Mouse (Mus musculus) liver, postnatal 0 days (tissue): ENCODE measurements around the gene Hist2h2ac. TPM values are rescaled to one million over a fixed set of nuclear protein-coding genes. Genes with fewer than 3 reads are reported as not detected.
"Not testable (repeated sequence)": the region's sequence is repeated elsewhere in the genome, so short reads cannot be mapped to it uniquely, and the experiment has no call there.

ENCODE experiments used
- ATAC-seq: fragments of 200-750 bp; cut with Nextera tagmentation; 2 replicates; pipeline ENCODE4 v1.8.0; 2017; ENCODE audit warnings: mild to moderate bottlenecking, moderate library complexity
- DNase-seq: peaks from one replicate; pipeline ENCODE4 v3.0.0-alpha.2; 2016
- H3K27ac ChIP-seq: fragments of 300-500 bp; sonication (generic); 2 replicates; pipeline ENCODE4 v1.5.1; 2014; ENCODE audit warnings: antibody characterized with exemption, moderate library complexity, mild to moderate bottlenecking, low read depth
- H3K27me3 ChIP-seq: fragments of 300-500 bp; sonication (generic); 2 replicates; pipeline ENCODE4 v1.6.1; 2014; ENCODE audit warnings: low read length, control low read depth, mixed read lengths; ENCODE audit not compliant: insufficient read depth
- H3K36me3 ChIP-seq: fragments of 300-500 bp; sonication (generic); replicated peaks from 2 replicates; pipeline ENCODE4 v1.6.1; 2014; ENCODE audit warnings: mild to moderate bottlenecking, control low read depth, low read length, moderate library complexity, mixed read lengths; ENCODE audit not compliant: insufficient read depth
- H3K4me1 ChIP-seq: fragments of 300-500 bp; sonication (generic); 2 replicates; pipeline ENCODE4 v1.6.1; 2014; ENCODE audit warnings: antibody characterized with exemption, mild to moderate bottlenecking, control low read depth; ENCODE audit not compliant: insufficient read depth
- H3K4me2 ChIP-seq: fragments of 300-500 bp; sonication (generic); 2 replicates; pipeline ENCODE4 v1.6.1; 2014; ENCODE audit warnings: low read depth, mild to moderate bottlenecking, low read length, moderate library complexity, mixed read lengths
- H3K4me3 ChIP-seq: fragments of 300-500 bp; sonication (generic); 2 replicates; pipeline ENCODE4 v1.5.1; 2014; ENCODE audit warnings: low read depth, low read length
- H3K9ac ChIP-seq: fragments of 300-500 bp; sonication (generic); replicated peaks from 2 replicates; pipeline ENCODE4 v1.6.1; 2014; ENCODE audit warnings: mild to moderate bottlenecking, moderate library complexity
- H3K9me3 ChIP-seq: fragments of 300-500 bp; sonication (generic); 2 replicates; pipeline ENCODE4 v1.6.1; 2016; ENCODE audit warnings: mild to moderate bottlenecking, control low read depth, low read length, mixed read lengths
- CTCF ChIP-seq: sonication (generic); IDR thresholded peaks from 2 replicates; pipeline ENCODE4 v1.5.1; 2016; ENCODE audit warnings: antibody characterized with exemption, low read depth
- EP300 ChIP-seq: IDR thresholded peaks from 2 replicates; pipeline ENCODE4 v1.6.1; 2016; ENCODE audit warnings: antibody characterized with exemption, low read depth, mild to moderate bottlenecking
- WGBS: fragments of 180-500 bp; shearing (Covaris S2); extraction: QIAGEN DNeasy Blood & Tissue Kit; methylation state at CpG from one replicate; pipeline ENCODE4 v1.1.7; 2014; ENCODE audit not compliant: insufficient replicate concordance; 5-methylcytosine and 5-hydroxymethylcytosine counted together
- polyA plus RNA-seq: library from polyadenylated mRNA; unstranded; fragments of >200 nt; fragmentation: Nextera tagmentation; extraction: Ambion mirVana; gene quantifications from 2 replicates; pipeline ENCODE4 v1.2.1, GENCODE M21; 2015

Gene Hist2h2ac
- 9.4 and 13.8 TPM in 2 replicates for polyA plus RNA-seq

GRCm38 (mm10) chr3:96220765-96221639 is at the start of gene Hist2h2ac, which contains the start of gene Hist2h2be:
Gene Hist2h2ac (minus strand): TSS chr3:96220880.
Gene Hist2h2be (plus strand): TSS chr3:96221119.
- peak within 1 kb of the TSS; percentile 70 for H3K4me2 ChIP-seq
- peak within 1 kb of the TSS; percentile 99 for H3K27ac ChIP-seq
- H3K4me1 ChIP-seq, result peaks cover 45% of the 10 kb centered on the region
- no peaks in the 10 kb centered on the region for H3K27me3 ChIP-seq
- WGBS, result 1% methylated on average over 43 of the region's 43 CpGs
- peak; percentile 88 for DNase-seq
- H3K9me3 ChIP-seq, result no peaks in the 10 kb centered on the region
- TF ChIP-seq CTCF (0 out of 2 replicates have a peak, but pooled peaks have one; percentile 1), EP300 (peak; percentile 88)
- H3K4me3 ChIP-seq, result peak within 1 kb of the TSS; percentile 67
- peak within 1 kb of the TSS; percentile 93 for H3K9ac ChIP-seq
- no peaks in the 10 kb centered on the region for H3K36me3 ChIP-seq
- ATAC-seq, result peak; percentile 88

- no peaks in the 10 kb centered on the region for H3K27me3 ChIP-seq
- peak; percentile 90 for DNase-seq
- peak within 1 kb of the TSS; percentile 89 for H3K4me2 ChIP-seq
- no peaks in the 10 kb centered on the region for H3K36me3 ChIP-seq
- peak within 1 kb of the TSS; percentile 52 for H3K4me3 ChIP-seq
- TF ChIP-seq EP300 (peak; percentile 86), CTCF (no peak; the same call in 1 of the 2 replicates)
- H3K9ac ChIP-seq, result peak within 1 kb of the TSS; percentile 88
- peak within 1 kb of the TSS; percentile 99 for H3K27ac ChIP-seq
- H3K4me1 ChIP-seq, result peaks cover 18% of the 10 kb centered on the region
- ATAC-seq, result peak; percentile 90
- no peaks in the 10 kb centered on the region for H3K9me3 ChIP-seq
- under 1% methylated on average over 45 of the region's 45 CpGs for WGBS
Observed at GRCm38 (mm10) chr3:96269511-96270474, 49.1 kb upstream of the Hist2h2ac start, which contains the start of gene Hist2h2bb. Gene Hist2h2bb (plus strand): TSS chr3:96269752.

- H3K4me1 ChIP-seq, result peaks cover 26% of the 10 kb centered on the region
- H3K4me2 ChIP-seq, result peak overlapping the region; percentile 74
- DNase-seq (peak; percentile 52), ATAC-seq (peak; percentile 49)
- H3K9me3 ChIP-seq, H3K36me3 ChIP-seq, H3K27me3 ChIP-seq: not testable (repeated sequence)
- H3K9ac ChIP-seq, result peak overlapping the region; percentile 85
- peak overlapping the region; percentile 99 for H3K27ac ChIP-seq
- H3K4me3 ChIP-seq, result peak overlapping the region; percentile 52
- WGBS, result 0% methylated on average over 9 of the region's 44 CpGs
Observed at GRCm38 (mm10) chr3:96268776-96269378, 48.2 kb upstream of the Hist2h2ac start.

- ATAC-seq (peak; percentile 49), DNase-seq (peak; percentile 82)
- no peaks in the 10 kb centered on the region for H3K36me3 ChIP-seq
- H3K4me2 ChIP-seq, result peak within 1 kb of the TSS; percentile 89
- no peak for TF ChIP-seq CTCF
- peak; percentile 70 for TF ChIP-seq EP300
- H3K9me3 ChIP-seq, result no peaks in the 10 kb centered on the region
- no peaks in the 10 kb centered on the region for H3K27me3 ChIP-seq
- H3K4me1 ChIP-seq, result peaks cover 26% of the 10 kb centered on the region
- peak within 1 kb of the TSS; percentile 52 for H3K4me3 ChIP-seq
- 22% methylated on average over 28 of the region's 30 CpGs for WGBS
- peak within 1 kb of the TSS; percentile 85 for H3K9ac ChIP-seq
- H3K27ac ChIP-seq, result peak within 1 kb of the TSS; percentile 99
Observed at GRCm38 (mm10) chr3:96268051-96268775, 47.5 kb upstream of the Hist2h2ac start, which contains the start of gene Hist2h3b. Gene Hist2h3b (plus strand): TSS chr3:96268654.

GRCm38 (mm10) chr3:96267541-96267940 is 46.9 kb upstream of the Hist2h2ac start:
- peaks cover 27% of the 10 kb centered on the region for H3K4me1 ChIP-seq
- WGBS, result 69% methylated on average over 4 of the region's 4 CpGs
- DNase-seq (no peak), ATAC-seq (no peak)
- no peaks in the 10 kb centered on the region for H3K9me3 ChIP-seq
- no peaks in the 10 kb centered on the region for H3K36me3 ChIP-seq
- peak overlapping the region; percentile 60; the same call in 1 of the 2 replicates for H3K4me2 ChIP-seq
- H3K27ac ChIP-seq, result peak overlapping the region; percentile 98
- peak overlapping the region; percentile 85 for H3K9ac ChIP-seq
- no peaks in the 10 kb centered on the region for H3K27me3 ChIP-seq
- TF ChIP-seq CTCF, result no peak
- TF ChIP-seq EP300, result no peak
- peak overlapping the region; percentile 52 for H3K4me3 ChIP-seq
